ENCODE assay signal across 8 mouse cellular contexts in genomic region chr5:24424861-24425411, GRCm38 (mm10). TPM values are rescaled to one million over a fixed set of nuclear protein-coding genes. Genes with fewer than 3 reads are reported as not detected.
A peak's percentile ranks its signal among the peaks of the same experiment; 100 is the strongest.
DNase-seq lines count a peak whose midpoint lies in the region; ATAC-seq and TF ChIP-seq lines count a peak whose summit lies in the region.

No protein-coding gene starts in this region.

- peak overlapping the region; percentile 10; the same call in 1 of the 2 replicates for H3K27ac ChIP-seq in CH12.LX (ENCODE audit: insufficient read depth, low read depth)
- H3K27ac ChIP-seq in forebrain, embryonic 15.5 days (replicated peaks): peak overlapping the region; percentile 94

- peaks cover 10% of the 10 kb centered on the region; the same call in 1 of the 2 replicates for H3K79me2 ChIP-seq in CH12.LX (replicated peaks; ENCODE audit: control insufficient read depth, extremely low read depth, insufficient read depth, poor library complexity, severe bottlenecking)

- 1% methylated on average over 60 of the region's 60 CpGs for WGBS in forebrain, embryonic 15.5 days

- peak; percentile 74 for DNase-seq in CH12.LX (ENCODE audit: extremely low read depth)
- peak; percentile 70 for DNase-seq in brain, embryonic 18.5 days (ENCODE audit: low read depth, low spot score)
- peak; percentile 81 to 89 for DNase-seq in heart, postnatal 36 days
- DNase-seq in layer of hippocampus, adult 9-11 months: peak; percentile 80
- peak; percentile 86 for DNase-seq in lung, postnatal 14 days
- DNase-seq in retina, embryonic 14.5 days (ENCODE audit: low spot score): peak; percentile 90
- DNase-seq in thymus, postnatal 36 days: peak; percentile 85 to 90

- TF ChIP-seq POLR2A in CH12.LX (IDR thresholded peaks at IDR 0.05; ENCODE audit: low read depth, low read length): peak; percentile 66

- dilution Hi-C loops in CH12.LX (cut with MboI; ENCODE audit: extremely low pct_ligation_motif_present, extremely low pct_unique_long_range_greater_than_20kb, low sequenced_read_pairs): no loop called here

- TF ChIP-seq CTCF in CH12.LX (conservative IDR thresholded peaks at IDR 0.05 in 1 of 2, IDR thresholded peaks at IDR 0.05 in 1 of 2; ENCODE audit: low read depth in 2 of 2, low read length in 2 of 2): no peak

- TF ChIP-seq EP300 in CH12.LX (IDR thresholded peaks at IDR 0.05; ENCODE audit: low read length): no peak

- peaks cover 14 to 43% of the 10 kb centered on the region in 2 experiments for H3K36me3 ChIP-seq in CH12.LX (replicated peaks in 1 of 2; ENCODE audit: control insufficient read depth in 1 of 2, insufficient read depth in 1 of 2, low read length in 1 of 2)
- peaks cover 11% of the 10 kb centered on the region for H3K36me3 ChIP-seq in forebrain, embryonic 15.5 days

- in situ Hi-C loops in CH12.LX (cut with MboI; ENCODE audit: low pct_ligation_motif_present, low pct_unique_long_range_greater_than_20kb, low sequenced_read_pairs): loop anchor here (5.0 kb wide), 1 partner anchor 32 kb away; no protein-coding TSS in a partner anchor

- peaks cover 16 to 41% of the 10 kb centered on the region in 2 experiments for H3K4me1 ChIP-seq in CH12.LX (ENCODE audit: control insufficient read depth in 1 of 2, insufficient read depth in 2 of 2)
- H3K4me1 ChIP-seq in forebrain, embryonic 15.5 days: peaks cover 48% of the 10 kb centered on the region

- no peaks in the 10 kb centered on the region for H3K9me3 ChIP-seq in CH12.LX (replicated peaks; ENCODE audit: low read length)
- H3K9me3 ChIP-seq in forebrain, embryonic 15.5 days: no peaks in the 10 kb centered on the region

- intact Hi-C loops in heart, postnatal 36 days (cut with DNase I): loop anchor here (2.0 to 5.0 kb wide), 2 partner anchors 28 to 152 kb away; partner anchors contain the start of genes Abcf2 and Agap3

- H3K9ac ChIP-seq in CH12.LX (ENCODE audit: insufficient read depth, low read depth): peak overlapping the region; percentile 97
- H3K9ac ChIP-seq in forebrain, embryonic 15.5 days (replicated peaks): peak overlapping the region; percentile 63

- no peaks in the 10 kb centered on the region for H3K27me3 ChIP-seq in CH12.LX (replicated peaks)
- H3K27me3 ChIP-seq in forebrain, embryonic 15.5 days: no peaks in the 10 kb centered on the region

- H3K4me2 ChIP-seq in CH12.LX (ENCODE audit: insufficient read depth, low read depth, poor library complexity, severe bottlenecking): peak overlapping the region; percentile 84
- H3K4me2 ChIP-seq in forebrain, embryonic 15.5 days (replicated peaks): peak overlapping the region; percentile 89

- TF ChIP-seq RAD21 in CH12.LX (IDR thresholded peaks at IDR 0.05; ENCODE audit: low read depth, low read length): no peak

- ATAC-seq in forebrain, embryonic 15.5 days (replicated peaks): no peak

- H3K4me3 ChIP-seq in CH12.LX (replicated peaks in 1 of 3; ENCODE audit: low read depth in 2 of 3, low read length in 2 of 3, poor library complexity in 1 of 3): peak overlapping the region; percentile 68 to 94 (median 86)
- H3K4me3 ChIP-seq in forebrain, embryonic 15.5 days: peak overlapping the region; percentile 65

TF ChIP-seq in CH12.LX, 34 proteins besides CTCF, POLR2A, EP300 and RAD21:
- TF ChIP-seq TCF12 (IDR thresholded peaks at IDR 0.05; ENCODE audit: low read depth, low read length): peak; percentile 40; the same call in 1 of the 2 replicates
- TF ChIP-seq UBTF (IDR thresholded peaks at IDR 0.05; ENCODE audit: low read depth, low read length): no peak
- no peak for TF ChIP-seq POLR2AphosphoS2 (IDR thresholded peaks at IDR 0.05; ENCODE audit: low read depth, low read length)
- peak; percentile 37; the same call in 1 of the 2 replicates for TF ChIP-seq NRF1 (IDR thresholded peaks at IDR 0.05; ENCODE audit: low read depth, low read length)
- no peak for TF ChIP-seq CHD2 (IDR thresholded peaks at IDR 0.05; ENCODE audit: low read length)
- peak; percentile 29; the same call in 1 of the 2 replicates for TF ChIP-seq HCFC1 (IDR thresholded peaks at IDR 0.05; ENCODE audit: low read depth, low read length)
- TF ChIP-seq PAX5 (IDR thresholded peaks at IDR 0.05; ENCODE audit: low read length): no peak
- no peak for TF ChIP-seq ZC3H11A (IDR thresholded peaks at IDR 0.05; ENCODE audit: low read depth, low read length)
- TF ChIP-seq ELF1 (IDR thresholded peaks at IDR 0.05; ENCODE audit: low read depth, low read length): peak; percentile 66
- peak; percentile 10; the same call in 1 of the 2 replicates for TF ChIP-seq MAZ (IDR thresholded peaks at IDR 0.05; ENCODE audit: low read depth, low read length)
- no peak for TF ChIP-seq TBP (conservative IDR thresholded peaks at IDR 0.05; ENCODE audit: low read depth, low read length)
- TF ChIP-seq NELFE (IDR thresholded peaks at IDR 0.05; ENCODE audit: low read depth, low read length): peak; percentile 57

RNA-seq across cellular contexts. Expression of gene Slc4a2, which starts 1.3 kb away (rescaled TPM):
- total RNA-seq in CH12.LX (2012; rRNA removed): 17.2 and 18.6 TPM in 2 replicates
- 12.7 and 12.9 TPM in 2 replicates for total RNA-seq in CH12.LX (2014; rRNA removed)
- polyA plus RNA-seq in CH12.LX (2012; ENCODE audit: insufficient read length, low read depth): 27.2 and 27.3 TPM in 2 replicates
- 18.5 and 23.7 TPM in 2 replicates for polyA plus RNA-seq in forebrain, embryonic 15.5 days (2015; fragmentation: Nextera tagmentation; extraction: Ambion mirVana)
- 10 to 100 TPM; 29.2 to 35.1 TPM for total RNA-seq in heart, postnatal 36 days (2021)

RNA-seq across cellular contexts. Expression of gene Cdk5, which starts 1.6 kb away (rescaled TPM):
- total RNA-seq in CH12.LX (2012; rRNA removed) (10.4 and 12.1 TPM in 2 replicates), CH12.LX (2014; rRNA removed) (7.4 and 9.2 TPM in 2 replicates)
- polyA plus RNA-seq in CH12.LX (2012; ENCODE audit: insufficient read length, low read depth): 25.1 and 26.6 TPM in 2 replicates
- 106 and 114 TPM in 2 replicates for polyA plus RNA-seq in forebrain, embryonic 15.5 days (2015; fragmentation: Nextera tagmentation; extraction: Ambion mirVana)
- total RNA-seq in heart, postnatal 36 days (2021): 10 to 100 TPM; 22.5 to 23.0 TPM

RNA-seq across cellular contexts. Expression of gene Asic3, which starts 11.7 kb away (rescaled TPM):
- 0.25 TPM in 1 of 2 replicates, not detected in the other for total RNA-seq in CH12.LX (2012; rRNA removed)
- total RNA-seq in CH12.LX (2014; rRNA removed): not detected in 2 replicates
- polyA plus RNA-seq in CH12.LX (2012; ENCODE audit: insufficient read length, low read depth): 1.1 and 1.3 TPM in 2 replicates
- 0.22 and 0.59 TPM in 2 replicates for polyA plus RNA-seq in forebrain, embryonic 15.5 days (2015; fragmentation: Nextera tagmentation; extraction: Ambion mirVana)
- not detected for total RNA-seq in heart, postnatal 36 days (2021)

RNA-seq across cellular contexts. Expression of gene Fastk, which starts 20.2 kb away (rescaled TPM):
- total RNA-seq in CH12.LX (2012; rRNA removed): 61.2 and 61.4 TPM in 2 replicates
- 41.8 and 44.8 TPM in 2 replicates for total RNA-seq in CH12.LX (2014; rRNA removed)
- polyA plus RNA-seq in CH12.LX (2012; ENCODE audit: insufficient read length, low read depth): 88.0 and 88.1 TPM in 2 replicates
- polyA plus RNA-seq in forebrain, embryonic 15.5 days (2015; fragmentation: Nextera tagmentation; extraction: Ambion mirVana): 90.6 and 91.4 TPM in 2 replicates
- 100 to 1,000 TPM; 288 to 310 TPM for total RNA-seq in heart, postnatal 36 days (2021)

RNA-seq across cellular contexts. Expression of gene Tmub1, which starts 22.7 kb away (rescaled TPM):
- 9.6 and 13.1 TPM in 2 replicates for total RNA-seq in CH12.LX (2012; rRNA removed)
- 6.1 and 7.6 TPM in 2 replicates for total RNA-seq in CH12.LX (2014; rRNA removed)
- 8.6 and 11.2 TPM in 2 replicates for polyA plus RNA-seq in CH12.LX (2012; ENCODE audit: insufficient read length, low read depth)
- 39.4 and 40.1 TPM in 2 replicates for polyA plus RNA-seq in forebrain, embryonic 15.5 days (2015; fragmentation: Nextera tagmentation; extraction: Ambion mirVana)
- 10 to 100 TPM; 11.7 to 12.1 TPM for total RNA-seq in heart, postnatal 36 days (2021)
